8 mouse cellular contexts compared by ENCODE assay signal in genomic region chr19:44932051-44932450, GRCm38 (mm10). TPM values are rescaled to one million over a fixed set of nuclear protein-coding genes. Genes with fewer than 3 reads are reported as not detected.
A peak's percentile ranks its signal among the peaks of the same experiment; 100 is the strongest.
DNase-seq lines count a peak whose midpoint lies in the region; ATAC-seq lines count a peak whose summit lies in the region.

No protein-coding gene starts in this region.

- peaks cover 24% of the 10 kb centered on the region for H3K4me1 ChIP-seq in lung, embryonic 15.5 days
- peaks cover 26% of the 10 kb centered on the region for H3K4me1 ChIP-seq in embryonic facial prominence, embryonic 15.5 days
- H3K4me1 ChIP-seq in limb, embryonic 12.5 days (replicated peaks), result peaks cover 45% of the 10 kb centered on the region
- peaks cover 22% of the 10 kb centered on the region for H3K4me1 ChIP-seq in neural tube, embryonic 15.5 days

- H3K36me3 ChIP-seq in lung, embryonic 15.5 days, result peaks cover 19% of the 10 kb centered on the region
- H3K36me3 ChIP-seq in embryonic facial prominence, embryonic 15.5 days, result peaks cover 20% of the 10 kb centered on the region
- H3K36me3 ChIP-seq in limb, embryonic 12.5 days, result peaks cover 26% of the 10 kb centered on the region
- peaks cover 20% of the 10 kb centered on the region for H3K36me3 ChIP-seq in neural tube, embryonic 15.5 days

- 0 out of 2 replicates have a peak overlapping the region, but pooled peaks have one; percentile 16 for H3K9ac ChIP-seq in lung, embryonic 15.5 days
- no peak overlapping the region for H3K9ac ChIP-seq in embryonic facial prominence, embryonic 15.5 days
- H3K9ac ChIP-seq in limb, embryonic 12.5 days (replicated peaks), result no peak overlapping the region
- no peak overlapping the region for H3K9ac ChIP-seq in neural tube, embryonic 15.5 days (replicated peaks)

- no peaks in the 10 kb centered on the region for H3K9me3 ChIP-seq in lung, embryonic 15.5 days
- H3K9me3 ChIP-seq in embryonic facial prominence, embryonic 15.5 days (replicated peaks), result no peaks in the 10 kb centered on the region
- no peaks in the 10 kb centered on the region for H3K9me3 ChIP-seq in limb, embryonic 12.5 days
- no peaks in the 10 kb centered on the region for H3K9me3 ChIP-seq in neural tube, embryonic 15.5 days (replicated peaks)

- no peaks in the 10 kb centered on the region for H3K27me3 ChIP-seq in lung, embryonic 15.5 days
- H3K27me3 ChIP-seq in embryonic facial prominence, embryonic 15.5 days, result no peaks in the 10 kb centered on the region
- no peaks in the 10 kb centered on the region for H3K27me3 ChIP-seq in limb, embryonic 12.5 days
- H3K27me3 ChIP-seq in neural tube, embryonic 15.5 days (replicated peaks), result no peaks in the 10 kb centered on the region

- peak overlapping the region; percentile 55 for H3K4me2 ChIP-seq in lung, embryonic 15.5 days
- peak overlapping the region; percentile 58 for H3K4me2 ChIP-seq in embryonic facial prominence, embryonic 15.5 days (replicated peaks)
- peak overlapping the region; percentile 56 for H3K4me2 ChIP-seq in limb, embryonic 12.5 days
- H3K4me2 ChIP-seq in neural tube, embryonic 15.5 days, result peak overlapping the region; percentile 70

- 44% methylated on average over 5 of the region's 5 CpGs for WGBS in lung, embryonic 15.5 days
- WGBS in embryonic facial prominence, embryonic 15.5 days, result 45% methylated on average over 5 of the region's 5 CpGs
- 50% methylated on average over 5 of the region's 5 CpGs for WGBS in limb, embryonic 12.5 days
- WGBS in neural tube, embryonic 15.5 days, result 57% methylated on average over 5 of the region's 5 CpGs

- ATAC-seq in lung, embryonic 15.5 days (ENCODE audit: borderline replicate concordance, extremely low read depth, low FRiP score, low TSS enrichment), result no peak
- ATAC-seq in embryonic facial prominence, embryonic 15.5 days (ENCODE audit: insufficient number of reproducible peaks, low FRiP score, low TSS enrichment, low read depth), result no peak
- ATAC-seq in limb, embryonic 12.5 days (ENCODE audit: insufficient number of reproducible peaks, insufficient read depth, low FRiP score, low TSS enrichment, low read depth), result no peak
- ATAC-seq in neural tube, embryonic 15.5 days (ENCODE audit: low FRiP score), result no peak

- intact Hi-C loops in gastrocnemius, postnatal 36 days (cut with DNase I), result no loop called here

- no peak overlapping the region for H3K27ac ChIP-seq in lung, embryonic 15.5 days
- H3K27ac ChIP-seq in embryonic facial prominence, embryonic 15.5 days (replicated peaks), result no peak overlapping the region
- no peak overlapping the region for H3K27ac ChIP-seq in limb, embryonic 12.5 days
- H3K27ac ChIP-seq in neural tube, embryonic 15.5 days (replicated peaks), result no peak overlapping the region

- peak overlapping the region; percentile 91 for H3K4me3 ChIP-seq in lung, embryonic 15.5 days
- H3K4me3 ChIP-seq in embryonic facial prominence, embryonic 15.5 days (replicated peaks), result peak overlapping the region; percentile 98
- peak overlapping the region; percentile 96 for H3K4me3 ChIP-seq in limb, embryonic 12.5 days (replicated peaks)
- peak overlapping the region; percentile 21 for H3K4me3 ChIP-seq in neural tube, embryonic 15.5 days (replicated peaks)

- no peak for DNase-seq in lung, postnatal 36 days
- no peak for DNase-seq in frontal cortex, postnatal 25 days (ENCODE audit: low spot score in 2 of 2)
- DNase-seq in MN1 (ENCODE audit: low spot score), result no peak
- DNase-seq in gastrocnemius, postnatal 36 days, result no peak

RNA-seq across cellular contexts. Expression of gene Slf2, which starts 1.1 kb away (rescaled TPM):
- 26.0 and 29.4 TPM in 2 replicates for polyA plus RNA-seq in lung, embryonic 15.5 days (2015; fragmentation: Nextera tagmentation; extraction: Ambion mirVana)
- polyA plus RNA-seq in embryonic facial prominence, embryonic 15.5 days (2015; fragmentation: Nextera tagmentation; extraction: Ambion mirVana), result 27.1 and 32.3 TPM in 2 replicates
- 49.7 and 53.2 TPM in 2 replicates for polyA plus RNA-seq in limb, embryonic 12.5 days (2016; fragmentation: Nextera tagmentation; extraction: Ambion mirVana)
- 28.4 and 28.7 TPM in 2 replicates for polyA plus RNA-seq in neural tube, embryonic 15.5 days (2015; fragmentation: Nextera tagmentation; extraction: Ambion mirVana)
- 10 to 100 TPM; 10.5 to 12.5 TPM for total RNA-seq in gastrocnemius, postnatal 36 days (2021)

RNA-seq across cellular contexts. Expression of gene Sema4g, which starts 56.9 kb away (rescaled TPM):
- polyA plus RNA-seq in lung, embryonic 15.5 days (2015; fragmentation: Nextera tagmentation; extraction: Ambion mirVana), result 1.3 and 1.7 TPM in 2 replicates
- polyA plus RNA-seq in embryonic facial prominence, embryonic 15.5 days (2015; fragmentation: Nextera tagmentation; extraction: Ambion mirVana), result 4.8 and 5.9 TPM in 2 replicates
- polyA plus RNA-seq in limb, embryonic 12.5 days (2016; fragmentation: Nextera tagmentation; extraction: Ambion mirVana), result 6.5 and 6.9 TPM in 2 replicates
- polyA plus RNA-seq in neural tube, embryonic 15.5 days (2015; fragmentation: Nextera tagmentation; extraction: Ambion mirVana), result 17.4 and 19.4 TPM in 2 replicates
- total RNA-seq in gastrocnemius, postnatal 36 days (2021), result under 1 TPM; 0.20 to 0.42 TPM

Comparison
In these comparisons a context has a peak if more than half of its experiments do, and no peak if none do; other contexts are left out.
1. H3K4me3 ChIP-seq: peak in every context shown above with its lines; median percentile 98 in embryonic facial prominence, embryonic 15.5 days; 96 in limb, embryonic 12.5 days; 91 in lung, embryonic 15.5 days; 21 in neural tube, embryonic 15.5 days.